Mouse (Mus musculus): ENCODE results near the gene Dnmt3l. TPM values are rescaled to one million over a fixed set of nuclear protein-coding genes. Genes with fewer than 3 reads are reported as not detected.

Dnmt3l gene
- total and polyA plus RNA-seq, 3 experiments: 0.16 TPM; not detected in 2

GRCm38 (mm10) chr10:78105548-78105947 is 63.8 kb downstream of the Dnmt3l start:
- no peak for TF ChIP-seq TAL1 (conservative IDR thresholded peaks at IDR 0.05; ENCODE audit: low read depth, low read length)
- no peak for TF ChIP-seq CTCF (IDR thresholded peaks at IDR 0.05; ENCODE audit: low read depth, low read length)
- TF ChIP-seq GATA1 (IDR thresholded peaks at IDR 0.05; ENCODE audit: borderline replicate concordance, low read length): no peak
- TF ChIP-seq GATA2 (IDR thresholded peaks at IDR 0.05; ENCODE audit: borderline replicate concordance, low read depth, low read length): no peak
- TF ChIP-seq POLR2AphosphoS5 (IDR thresholded peaks at IDR 0.05; ENCODE audit: insufficient replicate concordance, low read depth, low read length): no peak
- ATAC-seq (ENCODE audit: extremely low read depth, insufficient number of reproducible peaks, low FRiP score, poor library complexity, severe bottlenecking) (no peak), DNase-seq (ENCODE audit: low spot score) (no peak)
- H3K4me1 ChIP-seq (ENCODE audit: insufficient read depth, low read depth, low read length): no peaks in the 10 kb centered on the region
- H3K9me3 ChIP-seq (replicated peaks): no peaks in the 10 kb centered on the region
- H3K27me3 ChIP-seq (ENCODE audit: insufficient read depth, low read length): peaks cover 2% of the 10 kb centered on the region; the same call in 1 of the 2 replicates
- no peak overlapping the region for H3K4me3 ChIP-seq (ENCODE audit: low read depth, low read length)
- H3K36me3 ChIP-seq (replicated peaks): no peaks in the 10 kb centered on the region

Other genes starting within 250 kb of the Dnmt3l start
- gene Gm9639, start 246.9 kb upstream of the Dnmt3l start, total RNA-seq (2014; fragmentation: Nextera tagmentation): not detected in 2 replicates
- gene Gm9639, start 246.9 kb upstream of the Dnmt3l start, total RNA-seq (2017): not detected in 2 replicates
- gene Gm9639, start 246.9 kb upstream of the Dnmt3l start, polyA plus RNA-seq (2012): not detected in 2 replicates
- not detected in 2 replicates for gene Gm19668, start 242.8 kb upstream of the Dnmt3l start, total RNA-seq (2014; fragmentation: Nextera tagmentation)
- gene Gm19668, start 242.8 kb upstream of the Dnmt3l start, total RNA-seq (2017): 0.16 TPM in 1 of 2 replicates, not detected in the other
- gene Gm19668, start 242.8 kb upstream of the Dnmt3l start, polyA plus RNA-seq (2012): not detected in 2 replicates
- not detected in 2 replicates for gene Gm9507, start 230.1 kb upstream of the Dnmt3l start, total RNA-seq (2014; fragmentation: Nextera tagmentation)
- gene Gm9507, start 230.1 kb upstream of the Dnmt3l start, total RNA-seq (2017): not detected in 2 replicates
- not detected in 2 replicates for gene Gm9507, start 230.1 kb upstream of the Dnmt3l start, polyA plus RNA-seq (2012)
- not detected in 2 replicates for gene Gm2696, start 227.3 kb upstream of the Dnmt3l start, total RNA-seq (2014; fragmentation: Nextera tagmentation)
- gene Gm2696, start 227.3 kb upstream of the Dnmt3l start, total RNA-seq (2017): not detected in 2 replicates
- not detected in 2 replicates for gene Gm2696, start 227.3 kb upstream of the Dnmt3l start, polyA plus RNA-seq (2012)
- not detected in 2 replicates for gene Krtap10-4, start 214.9 kb upstream of the Dnmt3l start, total RNA-seq (2014; fragmentation: Nextera tagmentation)
- not detected in 2 replicates for gene Krtap10-4, start 214.9 kb upstream of the Dnmt3l start, total RNA-seq (2017)
- gene Krtap10-4, start 214.9 kb upstream of the Dnmt3l start, polyA plus RNA-seq (2012): not detected in 2 replicates
- gene Krtap10-10, start 206.0 kb upstream of the Dnmt3l start, total RNA-seq (2014; fragmentation: Nextera tagmentation): not detected in 2 replicates
- 0.49 TPM in 1 of 2 replicates, not detected in the other for gene Krtap10-10, start 206.0 kb upstream of the Dnmt3l start, total RNA-seq (2017)
- not detected in 2 replicates for gene Krtap10-10, start 206.0 kb upstream of the Dnmt3l start, polyA plus RNA-seq (2012)
- gene Gm36176, start 195.1 kb upstream of the Dnmt3l start, total RNA-seq (2014; fragmentation: Nextera tagmentation): not detected in 2 replicates
- not detected in 2 replicates for gene Gm36176, start 195.1 kb upstream of the Dnmt3l start, total RNA-seq (2017)
- gene Gm36176, start 195.1 kb upstream of the Dnmt3l start, polyA plus RNA-seq (2012): not detected in 2 replicates
- gene Gm10318, start 189.1 kb upstream of the Dnmt3l start, total RNA-seq (2014; fragmentation: Nextera tagmentation): not detected in 2 replicates
- 0.23 TPM in 1 of 2 replicates, not detected in the other for gene Gm10318, start 189.1 kb upstream of the Dnmt3l start, total RNA-seq (2017)
- gene Gm10318, start 189.1 kb upstream of the Dnmt3l start, polyA plus RNA-seq (2012): not detected in 2 replicates
- not detected in 2 replicates for gene Gm3285, start 180.0 kb upstream of the Dnmt3l start, total RNA-seq (2014; fragmentation: Nextera tagmentation)
- gene Gm3285, start 180.0 kb upstream of the Dnmt3l start, total RNA-seq (2017): not detected in 2 replicates
- gene Gm3285, start 180.0 kb upstream of the Dnmt3l start, polyA plus RNA-seq (2012): not detected in 2 replicates
- gene Lrrc3, start 139.4 kb upstream of the Dnmt3l start, total RNA-seq (2014; fragmentation: Nextera tagmentation): not detected in 2 replicates
- gene Lrrc3, start 139.4 kb upstream of the Dnmt3l start, total RNA-seq (2017): 0.05 and 0.06 TPM in 2 replicates
- 0.01 TPM in 1 of 2 replicates, not detected in the other for gene Lrrc3, start 139.4 kb upstream of the Dnmt3l start, polyA plus RNA-seq (2012)
- 1.1 and 4.1 TPM in 2 replicates for gene Trpm2, start 71.4 kb upstream of the Dnmt3l start, total RNA-seq (2014; fragmentation: Nextera tagmentation)
- 0.35 and 0.55 TPM in 2 replicates for gene Trpm2, start 71.4 kb upstream of the Dnmt3l start, total RNA-seq (2017)
- gene Trpm2, start 71.4 kb upstream of the Dnmt3l start, polyA plus RNA-seq (2012): 0.14 and 0.19 TPM in 2 replicates
- 6.9 and 13.6 TPM in 2 replicates for gene 1810043G02Rik, start 63.4 kb upstream of the Dnmt3l start, total RNA-seq (2014; fragmentation: Nextera tagmentation)
- 10.1 and 10.9 TPM in 2 replicates for gene 1810043G02Rik, start 63.4 kb upstream of the Dnmt3l start, total RNA-seq (2017)
- gene 1810043G02Rik, start 63.4 kb upstream of the Dnmt3l start, polyA plus RNA-seq (2012): 27.1 and 30.3 TPM in 2 replicates
- 38.5 and 48.7 TPM in 2 replicates for gene Pfkl, start 31.9 kb upstream of the Dnmt3l start, total RNA-seq (2014; fragmentation: Nextera tagmentation)
- 89.1 and 92.7 TPM in 2 replicates for gene Pfkl, start 31.9 kb upstream of the Dnmt3l start, total RNA-seq (2017)
- gene Pfkl, start 31.9 kb upstream of the Dnmt3l start, polyA plus RNA-seq (2012): 182 and 214 TPM in 2 replicates
- not detected in 2 replicates for gene Aire, start 1.7 kb downstream of the Dnmt3l start, total RNA-seq (2014; fragmentation: Nextera tagmentation)
- not detected in 2 replicates for gene Aire, start 1.7 kb downstream of the Dnmt3l start, total RNA-seq (2017)
- gene Aire, start 1.7 kb downstream of the Dnmt3l start, polyA plus RNA-seq (2012): 0.10 and 0.17 TPM in 2 replicates
- not detected in 2 replicates for gene Icosl, start 27.4 kb downstream of the Dnmt3l start, total RNA-seq (2014; fragmentation: Nextera tagmentation)
- 0.12 and 0.22 TPM in 2 replicates for gene Icosl, start 27.4 kb downstream of the Dnmt3l start, total RNA-seq (2017)
- not detected in 2 replicates for gene Icosl, start 27.4 kb downstream of the Dnmt3l start, polyA plus RNA-seq (2012)
- gene D10Jhu81e, start 127.8 kb downstream of the Dnmt3l start, total RNA-seq (2014; fragmentation: Nextera tagmentation): 26.9 and 36.3 TPM in 2 replicates
- 106 and 128 TPM in 2 replicates for gene D10Jhu81e, start 127.8 kb downstream of the Dnmt3l start, total RNA-seq (2017)
- gene D10Jhu81e, start 127.8 kb downstream of the Dnmt3l start, polyA plus RNA-seq (2012): 88.4 and 100 TPM in 2 replicates
- 8.7 and 11.0 TPM in 2 replicates for gene Pwp2, start 143.2 kb downstream of the Dnmt3l start, total RNA-seq (2014; fragmentation: Nextera tagmentation)
- 23.4 and 26.3 TPM in 2 replicates for gene Pwp2, start 143.2 kb downstream of the Dnmt3l start, total RNA-seq (2017)
- 15.8 and 18.8 TPM in 2 replicates for gene Pwp2, start 143.2 kb downstream of the Dnmt3l start, polyA plus RNA-seq (2012)
- gene Trappc10, start 202.7 kb downstream of the Dnmt3l start, total RNA-seq (2014; fragmentation: Nextera tagmentation): 43.5 and 93.6 TPM in 2 replicates
- 30.2 and 33.3 TPM in 2 replicates for gene Trappc10, start 202.7 kb downstream of the Dnmt3l start, total RNA-seq (2017)
- 54.7 and 75.1 TPM in 2 replicates for gene Trappc10, start 202.7 kb downstream of the Dnmt3l start, polyA plus RNA-seq (2012)

Data from G1E (cell line).